Mouse (Mus musculus): ENCODE data around the gene Rpl4. TPM values are rescaled to one million over a fixed set of nuclear protein-coding genes. Genes with fewer than 3 reads are reported as not detected.
A peak's percentile ranks its signal among the peaks of the same experiment; 100 is the strongest.

Gene Rpl4
- polyA plus RNA-seq, 1 experiment from 2014 or later: 1,021 TPM

DNA sequence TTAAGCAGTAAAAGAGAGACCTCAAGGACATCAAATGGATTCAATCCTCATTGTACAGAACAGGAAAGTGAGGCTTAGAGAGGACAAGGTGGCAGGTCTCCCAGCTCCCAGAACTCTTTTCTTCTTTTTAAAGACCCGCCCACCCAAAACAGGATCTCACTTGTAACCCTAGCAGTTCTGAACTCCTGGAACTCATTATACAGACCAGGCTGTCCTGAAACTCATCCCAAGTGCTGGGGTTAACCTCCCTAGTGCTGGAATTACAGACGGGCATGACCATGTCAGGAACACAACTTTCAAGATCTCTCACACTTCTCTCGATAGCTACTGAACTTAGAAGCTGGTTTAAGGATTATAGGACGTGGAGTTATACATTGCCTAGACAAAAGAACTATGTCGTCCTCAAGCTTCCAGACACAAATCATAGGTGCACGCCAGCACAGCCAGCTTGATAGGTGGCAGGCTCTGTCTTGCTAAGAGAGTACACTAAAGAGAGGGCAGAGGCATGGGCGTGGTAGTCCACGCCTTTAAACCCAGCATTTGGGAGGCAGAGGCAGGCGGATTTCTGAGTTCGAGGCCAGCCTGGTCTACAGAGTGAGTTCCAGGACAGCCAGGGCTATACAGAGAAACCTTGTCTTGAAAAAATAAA, 46.7 kb downstream of the Rpl4 start:
- Histone ChIP-seq H3K4me3 (replicated peaks) (no peak overlapping the region), H3K27ac (no peak overlapping the region), H3K27me3 (no peaks in the 10 kb centered on the region), H3K9ac (no peak overlapping the region), H3K4me2 (no peak overlapping the region), H3K4me1 (replicated peaks) (peaks cover 35% of the 10 kb centered on the region), H3K36me3 (0 out of 2 replicates have a peak, but pooled peaks cover 2% of the 10 kb centered on the region), H3K9me3 (replicated peaks) (no peaks in the 10 kb centered on the region)
- ATAC-seq (ENCODE audit: low read depth): no peak
- DNase-seq: no peak
- 75% methylated on average over 10 of the region's 10 CpGs for WGBS (ENCODE audit: insufficient replicate concordance)

- DNase-seq: no peak
These were observed 47.4 kb downstream of the Rpl4 start for GRCm38 (mm10) chr9:64220603-64221002.

DNA sequence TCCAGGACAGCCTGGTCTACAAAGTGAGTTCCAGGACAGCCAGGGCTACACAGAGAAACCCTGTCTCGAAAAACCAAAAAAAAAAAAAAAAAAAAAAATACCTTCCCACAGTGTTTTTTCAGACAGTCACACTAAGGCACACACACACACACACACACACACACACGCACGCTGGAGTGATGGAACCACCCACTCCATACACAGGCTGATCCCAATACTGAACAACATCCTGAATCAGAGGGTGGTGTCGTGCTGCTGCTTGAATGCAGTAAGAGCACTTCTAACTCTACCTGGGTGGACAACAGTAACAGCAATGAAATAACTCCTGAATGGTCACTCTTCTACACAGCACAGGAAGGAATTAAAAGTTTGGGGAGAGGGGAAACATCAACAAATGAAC, 48.3 kb downstream of the Rpl4 start:
- ATAC-seq (ENCODE audit: low read depth) (no peak), DNase-seq (no peak)
- H3K4me3 ChIP-seq (replicated peaks): no peak overlapping the region
- no peaks in the 10 kb centered on the region for H3K27me3 ChIP-seq
- no peak overlapping the region for H3K27ac ChIP-seq
- 76% methylated on average over 4 of the region's 4 CpGs for WGBS (ENCODE audit: insufficient replicate concordance)
- 0 out of 2 replicates have a peak, but pooled peaks cover 2% of the 10 kb centered on the region for H3K36me3 ChIP-seq
- no peak overlapping the region for H3K4me2 ChIP-seq
- peaks cover 35% of the 10 kb centered on the region for H3K4me1 ChIP-seq (replicated peaks)
- H3K9ac ChIP-seq: no peak overlapping the region
- H3K9me3 ChIP-seq (replicated peaks): no peaks in the 10 kb centered on the region

More at GRCm38 (mm10) chr9:64220603-64221002, 47.4 kb downstream of the Rpl4 start:
- Histone ChIP-seq H3K27ac (no peak overlapping the region), H3K4me1 (replicated peaks) (peaks cover 36% of the 10 kb centered on the region), H3K27me3 (no peaks in the 10 kb centered on the region), H3K4me2 (no peak overlapping the region), H3K4me3 (replicated peaks) (no peak overlapping the region), H3K9ac (no peak overlapping the region), H3K9me3 (replicated peaks) (no peaks in the 10 kb centered on the region), H3K36me3 (0 out of 2 replicates have a peak, but pooled peaks cover 2% of the 10 kb centered on the region)
- no peak for ATAC-seq (ENCODE audit: low read depth)
- 68% methylated on average over 1 of the region's 1 CpGs for WGBS (ENCODE audit: insufficient replicate concordance)

GRCm38 (mm10) chr9:64222098-64222497, 48.9 kb downstream of the Rpl4 start:
- Histone ChIP-seq H3K4me3 (replicated peaks) (no peak overlapping the region), H3K9ac (no peak overlapping the region), H3K36me3 (0 out of 2 replicates have a peak, but pooled peaks cover 2% of the 10 kb centered on the region), H3K9me3 (replicated peaks) (no peaks in the 10 kb centered on the region), H3K27me3 (no peaks in the 10 kb centered on the region), H3K4me1 (replicated peaks) (peaks cover 29% of the 10 kb centered on the region), H3K27ac (no peak overlapping the region), H3K4me2 (no peak overlapping the region)
- ATAC-seq (ENCODE audit: low read depth): no peak
- WGBS (ENCODE audit: insufficient replicate concordance): 23% methylated on average over 2 of the region's 2 CpGs
- DNase-seq: no peak

DNA sequence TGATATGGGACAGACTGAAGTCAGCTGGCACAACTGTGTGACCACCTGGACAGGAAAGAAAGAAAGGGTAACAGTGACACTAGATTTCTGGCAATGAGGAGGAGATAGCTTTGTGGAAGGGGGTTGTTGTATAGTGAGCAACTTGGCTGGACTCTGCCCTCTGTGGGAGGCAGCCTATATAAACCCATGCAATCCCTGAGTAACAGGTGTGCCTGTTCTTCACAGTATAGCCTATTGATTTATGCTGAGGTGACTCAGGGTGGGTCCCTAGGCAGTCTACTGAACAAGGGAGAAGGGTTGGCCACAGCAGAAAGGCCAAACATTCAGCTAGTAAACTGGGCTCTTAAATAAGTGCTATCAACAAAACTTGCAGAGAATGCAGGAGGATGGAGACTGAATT, 52.6 kb downstream of the Rpl4 start:
- no peak overlapping the region for H3K4me3 ChIP-seq (replicated peaks)
- DNase-seq: no peak
- no peak overlapping the region for H3K9ac ChIP-seq
- H3K4me1 ChIP-seq (replicated peaks): peaks cover 22% of the 10 kb centered on the region
- ATAC-seq (ENCODE audit: low read depth): peak; percentile 31; the same call in 1 of the 2 replicates
- no peaks in the 10 kb centered on the region for H3K27me3 ChIP-seq
- H3K9me3 ChIP-seq (replicated peaks): no peaks in the 10 kb centered on the region
- H3K27ac ChIP-seq: no peak overlapping the region
- H3K4me2 ChIP-seq: no peak overlapping the region
- H3K36me3 ChIP-seq: 0 out of 2 replicates have a peak, but pooled peaks cover 2% of the 10 kb centered on the region

DNA sequence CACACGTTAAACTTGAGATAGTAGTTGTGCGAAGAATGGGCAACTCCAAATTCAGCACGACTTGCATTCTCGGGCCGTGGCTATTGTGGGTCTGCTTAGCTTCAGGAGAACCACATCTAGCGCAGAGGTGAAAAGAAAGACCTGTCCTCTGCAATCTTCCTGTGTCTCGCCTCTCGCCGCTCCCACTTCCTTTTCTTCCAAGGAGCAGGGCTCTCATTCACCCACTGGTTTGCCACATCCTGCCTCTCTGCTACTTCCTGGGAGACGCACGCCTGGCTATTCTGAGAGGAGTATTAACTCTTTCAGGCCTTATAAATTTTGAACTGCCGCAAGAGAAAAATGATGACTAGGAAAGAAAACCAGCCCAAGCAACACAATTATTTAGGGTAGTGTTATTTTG, 54.6 kb downstream of the Rpl4 start:
- WGBS (ENCODE audit: insufficient replicate concordance): 31% methylated on average over 12 of the region's 12 CpGs
- no peak for ATAC-seq (ENCODE audit: low read depth)
- Histone ChIP-seq H3K9me3 (replicated peaks) (no peaks in the 10 kb centered on the region), H3K27me3 (no peaks in the 10 kb centered on the region), H3K27ac (no peak overlapping the region), H3K36me3 (0 out of 2 replicates have a peak, but pooled peaks cover 2% of the 10 kb centered on the region), H3K4me2 (no peak overlapping the region), H3K4me3 (replicated peaks) (no peak overlapping the region), H3K9ac (no peak overlapping the region), H3K4me1 (replicated peaks) (peaks cover 28% of the 10 kb centered on the region)
- DNase-seq: no peak

Small RNA genes lying within 50 kb of the gene (microRNA-seq; reads per million reads assigned to microRNA genes)
- not detected for gene Gm24106

Other genes with a start within 250 kb of the Rpl4 start
- 2.5 and 2.8 TPM in 2 replicates for gene Smad6, start 151.3 kb upstream of the Rpl4 start, polyA plus RNA-seq (2015; fragmentation: Nextera tagmentation; extraction: Ambion mirVana)
- gene Lctl, start 56.2 kb upstream of the Rpl4 start, polyA plus RNA-seq (2015; fragmentation: Nextera tagmentation; extraction: Ambion mirVana): not detected in 2 replicates
- gene Zwilch, start 271 bp upstream of the Rpl4 start, polyA plus RNA-seq (2015; fragmentation: Nextera tagmentation; extraction: Ambion mirVana): 14.7 and 17.6 TPM in 2 replicates
- gene Snapc5, start 5.9 kb downstream of the Rpl4 start, polyA plus RNA-seq (2015; fragmentation: Nextera tagmentation; extraction: Ambion mirVana): 16.6 and 16.9 TPM in 2 replicates
- 1.0 TPM in 2 replicates for gene Uchl4, start 61.8 kb downstream of the Rpl4 start, polyA plus RNA-seq (2015; fragmentation: Nextera tagmentation; extraction: Ambion mirVana)
- gene Map2k1, start 80.3 kb downstream of the Rpl4 start, polyA plus RNA-seq (2015; fragmentation: Nextera tagmentation; extraction: Ambion mirVana): 32.5 and 34.1 TPM in 2 replicates
- gene Tipin, start 108.2 kb downstream of the Rpl4 start, polyA plus RNA-seq (2015; fragmentation: Nextera tagmentation; extraction: Ambion mirVana): 284 and 311 TPM in 2 replicates
- 9.8 and 12.0 TPM in 2 replicates for gene Dis3l, start 167.9 kb downstream of the Rpl4 start, polyA plus RNA-seq (2015; fragmentation: Nextera tagmentation; extraction: Ambion mirVana)
- 0.23 and 0.38 TPM in 2 replicates for gene Megf11, start 212.3 kb downstream of the Rpl4 start, polyA plus RNA-seq (2015; fragmentation: Nextera tagmentation; extraction: Ambion mirVana)